Mouse (Mus musculus) G1E (cell line): Measurements from ENCODE around the gene Etl4. TPM values are rescaled to one million over a fixed set of nuclear protein-coding genes. Genes with fewer than 3 reads are reported as not detected.

Experiments
- ATAC-seq: 2 replicates; pipeline ENCODE4 v1.8.0; 2016; ENCODE audit warnings: mild to moderate bottlenecking; ENCODE audit not compliant: insufficient number of reproducible peaks, poor library complexity, low FRiP score, severe bottlenecking; ENCODE audit errors: extremely low read depth
- DNase-seq: peaks from one replicate; pipeline ENCODE4 v3.0.0; 2012; ENCODE audit warnings: low spot score
- H3K27me3 ChIP-seq: 2 replicates; pipeline ENCODE4 v1.6.1; 2012; ENCODE audit warnings: mild to moderate bottlenecking, low read length, inconsistent platforms; ENCODE audit not compliant: insufficient read depth
- H3K36me3 ChIP-seq: replicated peaks from 2 replicates; pipeline ENCODE3; 2012; ENCODE audit warnings: mild to moderate bottlenecking, inconsistent platforms
- H3K4me1 ChIP-seq: 2 replicates; pipeline ENCODE4 v1.6.1; 2012; ENCODE audit warnings: low read depth, low read length, inconsistent platforms, mixed read lengths; ENCODE audit not compliant: insufficient read depth
- H3K4me3 ChIP-seq: 2 replicates; pipeline ENCODE4 v1.5.1; 2012; ENCODE audit warnings: low read depth, mild to moderate bottlenecking, inconsistent platforms, low read length, moderate library complexity, mixed read lengths
- H3K9me3 ChIP-seq: replicated peaks from 2 replicates; pipeline ENCODE4 v1.6.1; 2012; ENCODE audit warnings: inconsistent platforms
- CTCF ChIP-seq: IDR thresholded peaks from 2 replicates; pipeline ENCODE4 v1.5.1; 2012; ENCODE audit warnings: low read depth, low read length, inconsistent platforms, mixed read lengths
- GATA1 ChIP-seq: IDR thresholded peaks from 2 replicates; pipeline ENCODE4 v1.6.1; 2012; ENCODE audit warnings: borderline replicate concordance, low read length, inconsistent platforms, mixed read lengths
- GATA2 ChIP-seq: IDR thresholded peaks from 2 replicates; pipeline ENCODE4 v1.6.1; 2012; ENCODE audit warnings: low read depth, low read length, inconsistent platforms, borderline replicate concordance
- POLR2AphosphoS5 ChIP-seq: IDR thresholded peaks from 2 replicates; pipeline ENCODE4 v1.6.1; 2012; ENCODE audit warnings: low read depth, low read length, inconsistent platforms; ENCODE audit not compliant: insufficient replicate concordance
- TAL1 ChIP-seq: conservative IDR thresholded peaks from 2 replicates; pipeline ENCODE4 v1.6.1; 2012; ENCODE audit warnings: low read depth, low read length, inconsistent platforms, mixed read lengths
- polyA plus RNA-seq: library from polyadenylated mRNA; stranded (reverse); fragments of >175 nt; gene quantifications from 2 replicates; pipeline ENCODE4 v1.2.3, GENCODE M21; 2012
- total RNA-seq, 2 experiments: library from RNA; stranded (forward) in 1 of 2; stranded (reverse) in 1 of 2; fragments of 200-1000 nt in 1 of 2; fragments of >200 nt in 1 of 2; fragmentation: Nextera tagmentation in 1 of 2; gene quantifications; 2 replicates each; pipeline ENCODE4 v1.2.3; 2014 to 2017

The Etl4 gene
- total and polyA plus RNA-seq, 3 experiments, result 0.44 TPM; not detected in 2

DNA sequence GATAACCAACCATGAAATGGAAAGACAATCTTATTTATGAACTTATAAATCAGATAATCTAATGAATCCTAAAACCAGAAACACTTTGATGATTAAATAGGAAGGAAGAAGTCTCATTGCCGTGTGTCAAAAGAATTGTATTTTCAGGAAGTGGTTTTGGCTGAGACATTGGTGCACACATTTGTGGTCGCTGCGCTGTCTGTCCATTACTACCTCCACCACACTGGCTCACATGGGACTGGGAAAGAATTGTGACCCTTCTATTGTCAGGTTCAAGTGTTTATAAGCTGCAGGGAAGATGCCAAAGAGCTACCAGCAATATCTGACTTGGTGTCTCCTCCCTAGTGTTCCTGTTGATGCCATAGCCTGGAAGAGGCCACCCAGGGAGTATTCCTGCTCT, 847.4 kb downstream of the Etl4 start:
- H3K4me1 ChIP-seq, result no peaks in the 10 kb centered on the region
- no peak for DNase-seq
- peaks cover 6% of the 10 kb centered on the region; the same call in 1 of the 2 replicates for H3K27me3 ChIP-seq
- no peaks in the 10 kb centered on the region for H3K36me3 ChIP-seq
- H3K9me3 ChIP-seq, result no peaks in the 10 kb centered on the region
- TF ChIP-seq GATA2 (no peak), TAL1 (no peak), POLR2AphosphoS5 (no peak), GATA1 (no peak), CTCF (no peak)
- H3K4me3 ChIP-seq, result no peak overlapping the region
- no peak for ATAC-seq

DNA sequence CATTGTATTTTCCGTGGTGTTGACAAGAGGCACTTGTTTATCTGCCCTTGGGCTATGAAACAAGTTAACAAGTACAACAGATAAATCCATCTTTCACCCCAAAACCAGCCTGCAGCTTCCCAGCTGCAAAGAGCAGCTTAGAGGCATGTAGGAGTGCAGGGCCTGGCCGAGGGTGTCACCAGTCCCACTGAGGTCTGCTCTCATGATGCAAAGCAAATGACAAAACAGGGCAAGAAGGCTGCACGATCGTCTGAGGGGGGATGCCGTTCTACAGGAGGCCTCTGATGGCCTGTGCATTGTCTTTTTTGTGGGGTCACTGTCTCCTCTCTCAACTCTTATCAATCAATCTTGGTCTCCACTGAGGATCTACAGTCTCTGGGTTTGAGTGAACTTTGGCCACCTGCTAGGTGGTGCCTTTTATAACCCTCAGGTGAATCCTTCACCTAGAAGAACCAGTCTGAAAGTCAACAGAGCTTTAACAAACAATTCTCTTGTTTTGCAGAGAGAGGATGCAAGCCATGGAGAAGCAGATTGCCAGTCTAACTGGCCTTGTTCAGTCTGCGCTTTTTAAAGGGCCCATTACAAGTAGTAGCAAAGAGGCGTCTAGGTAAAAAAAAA, 849.6 kb downstream of the Etl4 start:
- Histone ChIP-seq H3K4me3 (no peak overlapping the region), H3K9me3 (no peaks in the 10 kb centered on the region), H3K27me3 (peaks cover 6% of the 10 kb centered on the region; the same call in 1 of the 2 replicates), H3K4me1 (no peaks in the 10 kb centered on the region), H3K36me3 (no peaks in the 10 kb centered on the region)
- DNase-seq (no peak), ATAC-seq (no peak)
- no peak for TF ChIP-seq GATA1
- TF ChIP-seq POLR2AphosphoS5, result no peak
- TF ChIP-seq GATA2, result no peak
- TF ChIP-seq TAL1, result no peak
- no peak for TF ChIP-seq CTCF

GRCm38 (mm10) chr2:20761320-20761719, 851.7 kb downstream of the Etl4 start:
- DNase-seq (no peak), ATAC-seq (no peak)
- Histone ChIP-seq H3K27me3 (peaks cover 5% of the 10 kb centered on the region), H3K4me3 (no peak overlapping the region), H3K36me3 (no peaks in the 10 kb centered on the region), H3K9me3 (no peaks in the 10 kb centered on the region), H3K4me1 (no peaks in the 10 kb centered on the region)
- TF ChIP-seq POLR2AphosphoS5 (no peak), CTCF (no peak), GATA2 (no peak), GATA1 (no peak), TAL1 (no peak)

DNA sequence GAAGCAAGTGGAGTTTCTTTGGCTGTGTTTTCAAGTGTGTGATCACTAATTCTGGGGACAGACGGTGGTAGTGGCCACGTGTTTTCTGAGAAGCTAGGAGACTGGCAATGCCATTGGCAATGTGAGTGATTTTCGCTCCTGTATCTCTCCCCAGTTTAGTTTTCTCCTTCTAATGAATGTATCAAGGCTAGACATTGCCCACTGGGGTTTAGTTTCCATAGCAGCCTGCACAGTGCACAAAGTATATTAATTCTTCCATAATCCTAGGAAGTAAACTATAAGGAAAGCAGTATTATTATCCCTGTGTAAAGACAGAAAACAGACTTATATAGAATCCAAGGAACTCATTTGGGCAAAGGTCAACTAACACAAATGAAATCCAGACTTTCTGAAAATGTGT, 852.2 kb downstream of the Etl4 start:
- TF ChIP-seq CTCF (no peak), POLR2AphosphoS5 (no peak), GATA1 (no peak), TAL1 (no peak), GATA2 (no peak)
- ATAC-seq (no peak), DNase-seq (no peak)

GRCm38 (mm10) chr2:20763511-20764212, 854.1 kb downstream of the Etl4 start:
- no peak for TF ChIP-seq TAL1
- no peak for TF ChIP-seq GATA2
- TF ChIP-seq GATA1, result no peak
- TF ChIP-seq CTCF, result no peak
- TF ChIP-seq POLR2AphosphoS5, result no peak
- no peak for ATAC-seq
- no peaks in the 10 kb centered on the region for H3K4me1 ChIP-seq

More for the DNA sequence above, 852.2 kb downstream of the Etl4 start:
- Histone ChIP-seq H3K9me3 (no peaks in the 10 kb centered on the region), H3K4me1 (no peaks in the 10 kb centered on the region), H3K4me3 (no peak overlapping the region), H3K36me3 (no peaks in the 10 kb centered on the region), H3K27me3 (peaks cover 7% of the 10 kb centered on the region)

DNA sequence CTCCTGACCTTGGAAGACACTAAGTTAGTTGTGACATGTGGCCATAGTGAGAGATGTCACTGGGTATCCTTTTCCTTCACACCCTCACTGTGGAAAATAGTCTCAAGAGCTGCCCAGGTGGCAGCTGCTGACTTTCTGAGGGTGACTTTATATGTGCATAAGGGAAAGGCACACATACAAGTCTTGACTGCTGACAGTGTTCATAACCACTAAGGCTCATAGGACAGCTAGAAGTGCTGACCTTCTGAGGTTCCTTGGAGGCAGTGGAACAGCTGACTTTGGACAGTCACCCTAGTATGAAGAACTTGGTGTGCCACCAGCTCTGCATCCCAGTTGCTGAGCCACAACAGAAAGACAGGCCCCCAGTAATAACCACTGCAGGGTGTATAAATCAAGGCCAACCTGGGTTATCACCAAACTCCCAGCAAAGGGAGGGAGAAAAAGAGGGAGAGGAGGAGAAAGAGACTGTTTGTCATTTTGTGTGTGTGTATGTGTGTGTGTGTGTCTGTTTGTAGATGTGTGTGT, 855.0 kb downstream of the Etl4 start:
- H3K9me3 ChIP-seq, result no peaks in the 10 kb centered on the region
- ATAC-seq, result no peak
- TF ChIP-seq GATA1 (no peak), CTCF (no peak), TAL1 (no peak), POLR2AphosphoS5 (no peak), GATA2 (no peak)
- no peaks in the 10 kb centered on the region for H3K36me3 ChIP-seq
- H3K4me3 ChIP-seq, result no peak overlapping the region
- peaks cover 7% of the 10 kb centered on the region for H3K27me3 ChIP-seq
- no peak for DNase-seq
- no peaks in the 10 kb centered on the region for H3K4me1 ChIP-seq

More at GRCm38 (mm10) chr2:20763511-20764212, 854.1 kb downstream of the Etl4 start:
- Histone ChIP-seq H3K36me3 (no peaks in the 10 kb centered on the region), H3K9me3 (no peaks in the 10 kb centered on the region), H3K27me3 (peaks cover 7% of the 10 kb centered on the region), H3K4me3 (no peak overlapping the region)
- DNase-seq, result no peak
